Mouse (Mus musculus) testis, adult 2 months (tissue): ENCODE results near the gene Capn7. TPM values are rescaled to one million over a fixed set of nuclear protein-coding genes. Genes with fewer than 3 reads are reported as not detected.

Source experiments
- H3K27ac ChIP-seq: fragments of 200-500 bp; 2 replicates; pipeline ENCODE4 v1.5.1; 2012; ENCODE audit warnings: low read depth, low read length; ENCODE audit not compliant: control insufficient read depth, insufficient read depth
- H3K27me3 ChIP-seq: fragments of 200-500 bp; 2 replicates; pipeline ENCODE4 v1.6.1; 2012; ENCODE audit warnings: mild to moderate bottlenecking, low read length, moderate library complexity; ENCODE audit not compliant: control insufficient read depth, insufficient read depth
- H3K36me3 ChIP-seq: fragments of 200-500 bp; 2 replicates; pipeline ENCODE4 v1.6.1; 2012; ENCODE audit warnings: mild to moderate bottlenecking, low read length; ENCODE audit not compliant: control insufficient read depth, insufficient read depth
- H3K4me1 ChIP-seq: fragments of 200-500 bp; 2 replicates; pipeline ENCODE4 v1.6.1; 2012; ENCODE audit warnings: low read length; ENCODE audit not compliant: control insufficient read depth, insufficient read depth
- H3K4me3 ChIP-seq: fragments of 200-500 bp; 2 replicates; pipeline ENCODE4 v1.5.1; 2012; ENCODE audit warnings: low read depth, mild to moderate bottlenecking, low read length, moderate library complexity, mixed read lengths; ENCODE audit not compliant: control insufficient read depth
- CTCF ChIP-seq: fragments of 200-500 bp; IDR thresholded peaks from 2 replicates; pipeline ENCODE4 v1.5.1; 2012; ENCODE audit warnings: low read depth, mild to moderate bottlenecking, inconsistent platforms, low read length, moderate library complexity; ENCODE audit not compliant: control insufficient read depth, insufficient read depth, insufficient replicate concordance
- POLR2A ChIP-seq: fragments of 200-500 bp; IDR thresholded peaks from 2 replicates; pipeline ENCODE4 v1.6.1; 2012; ENCODE audit warnings: low read depth, mild to moderate bottlenecking, inconsistent platforms, low read length, moderate library complexity; ENCODE audit not compliant: control insufficient read depth
- polyA plus RNA-seq: library from polyadenylated mRNA; depleted of rRNA; stranded (reverse); fragments of >200 nt; gene quantifications from 2 replicates; pipeline ENCODE4 v1.2.3, GENCODE M21; 2012

Capn7 gene
- polyA plus RNA-seq, 1 experiment = 8.5 TPM

GRCm38 (mm10) chr14:31364589-31364988 lies 28.2 kb downstream of the Capn7 start:
- Histone ChIP-seq H3K4me3 (no peak overlapping the region), H3K36me3 (peaks cover 1% of the 10 kb centered on the region; the same call in 1 of the 2 replicates), H3K27me3 (no peaks in the 10 kb centered on the region), H3K4me1 (no peaks in the 10 kb centered on the region), H3K27ac (no peak overlapping the region)
- TF ChIP-seq POLR2A (no peak), CTCF (no peak)

- Histone ChIP-seq H3K4me3 (no peak overlapping the region), H3K27me3 (no peaks in the 10 kb centered on the region), H3K27ac (no peak overlapping the region), H3K4me1 (no peaks in the 10 kb centered on the region), H3K36me3 (peaks cover 1% of the 10 kb centered on the region; the same call in 1 of the 2 replicates)
- TF ChIP-seq CTCF (no peak), POLR2A (no peak)
Observed at GRCm38 (mm10) chr14:31365350-31365749, 28.9 kb downstream of the Capn7 start.

- Histone ChIP-seq H3K4me1 (no peaks in the 10 kb centered on the region), H3K4me3 (no peak overlapping the region), H3K27me3 (no peaks in the 10 kb centered on the region), H3K36me3 (peaks cover 1% of the 10 kb centered on the region; the same call in 1 of the 2 replicates), H3K27ac (no peak overlapping the region)
- TF ChIP-seq POLR2A (no peak), CTCF (no peak)
Observed at GRCm38 (mm10) chr14:31367951-31368350, 31.5 kb downstream of the Capn7 start.

- no peak overlapping the region for H3K4me3 ChIP-seq
- H3K36me3 ChIP-seq = no peaks in the 10 kb centered on the region
- H3K4me1 ChIP-seq = no peaks in the 10 kb centered on the region
- H3K27me3 ChIP-seq = no peaks in the 10 kb centered on the region
- H3K27ac ChIP-seq = no peak overlapping the region
- no peak for TF ChIP-seq CTCF
- TF ChIP-seq POLR2A = no peak
Observed at GRCm38 (mm10) chr14:31369377-31369776, 32.9 kb downstream of the Capn7 start.

- no peak overlapping the region for H3K27ac ChIP-seq
- no peaks in the 10 kb centered on the region for H3K27me3 ChIP-seq
- H3K36me3 ChIP-seq = no peaks in the 10 kb centered on the region
- TF ChIP-seq CTCF = no peak
- TF ChIP-seq POLR2A = no peak
- no peak overlapping the region for H3K4me3 ChIP-seq
- H3K4me1 ChIP-seq = no peaks in the 10 kb centered on the region; the same call in 1 of the 2 replicates
Observed at GRCm38 (mm10) chr14:31374390-31374789, 38.0 kb downstream of the Capn7 start.

GRCm38 (mm10) chr14:31376331-31376730 lies 39.9 kb downstream of the Capn7 start:
- no peaks in the 10 kb centered on the region; the same call in 1 of the 2 replicates for H3K4me1 ChIP-seq
- no peak for TF ChIP-seq POLR2A
- no peak for TF ChIP-seq CTCF
- no peaks in the 10 kb centered on the region for H3K36me3 ChIP-seq
- no peak overlapping the region for H3K4me3 ChIP-seq
- H3K27me3 ChIP-seq = no peaks in the 10 kb centered on the region
- no peak overlapping the region for H3K27ac ChIP-seq

GRCm38 (mm10) chr14:31382276-31382675 lies 45.8 kb downstream of the Capn7 start:
- H3K36me3 ChIP-seq = no peaks in the 10 kb centered on the region
- TF ChIP-seq POLR2A (no peak), CTCF (no peak)
- no peak overlapping the region for H3K27ac ChIP-seq
- H3K27me3 ChIP-seq = no peaks in the 10 kb centered on the region
- H3K4me3 ChIP-seq = no peak overlapping the region
- H3K4me1 ChIP-seq = peaks cover 6% of the 10 kb centered on the region
